In genomic region chr11:46073850-46074688, GRCm38 (mm10) we compare ENCODE assay signal across 12 mouse cellular contexts. TPM values are rescaled to one million over a fixed set of nuclear protein-coding genes. Genes with fewer than 3 reads are reported as not detected.
A peak's percentile ranks its signal among the peaks of the same experiment; 100 is the strongest.
DNase-seq lines count a peak whose midpoint lies in the region; ATAC-seq lines count a peak whose summit lies in the region.
"Had no signal": no experiment of that assay in that cellular context is flagged by ENCODE, and none has a peak within 500 bp of the region (broad histone marks: within the 10 kb centered on the region; RNA-seq: fewer than 3 reads in every experiment).

No protein-coding gene starts in this region.

- H3K9ac ChIP-seq in heart, embryonic 14.5 days (ENCODE audit: low read length), result no peak overlapping the region
- H3K9ac ChIP-seq in lung, embryonic 16.5 days (ENCODE audit: low read length), result no peak overlapping the region
- no peak overlapping the region for H3K9ac ChIP-seq in heart, embryonic 16.5 days (ENCODE audit: low read length)
- H3K9ac ChIP-seq in stomach, embryonic 15.5 days, result no peak overlapping the region
- H3K9ac ChIP-seq: hindbrain, embryonic 15.5 days had no signal

- ATAC-seq in heart, embryonic 14.5 days (ENCODE audit: insufficient number of reproducible peaks, insufficient read depth, low FRiP score, low read depth), result no peak
- ATAC-seq in lung, embryonic 16.5 days (ENCODE audit: low read depth), result no peak
- ATAC-seq in heart, embryonic 16.5 days (replicated peaks; ENCODE audit: extremely low read depth, insufficient read depth, low FRiP score), result no peak
- no peak for ATAC-seq in stomach, embryonic 15.5 days (ENCODE audit: insufficient read depth, low FRiP score, low read depth)

- peaks cover 71% of the 10 kb centered on the region for H3K36me3 ChIP-seq in heart, embryonic 14.5 days (ENCODE audit: control insufficient read depth, insufficient read depth, low read length)
- peaks cover 8% of the 10 kb centered on the region; the same call in 1 of the 2 replicates for H3K36me3 ChIP-seq in lung, embryonic 16.5 days (ENCODE audit: control insufficient read depth, insufficient read depth, low read length)
- peaks cover 30% of the 10 kb centered on the region for H3K36me3 ChIP-seq in heart, embryonic 16.5 days (ENCODE audit: control insufficient read depth, insufficient read depth)
- peaks cover 12% of the 10 kb centered on the region; the same call in 1 of the 2 replicates for H3K36me3 ChIP-seq in stomach, embryonic 15.5 days

- H3K27ac ChIP-seq in heart, embryonic 14.5 days (replicated peaks in 1 of 2; ENCODE audit: control insufficient read depth in 1 of 2, insufficient read depth in 1 of 2, low read depth in 2 of 2, low read length in 2 of 2), result peak overlapping the region; percentile 62 to 74
- H3K27ac ChIP-seq in lung, embryonic 16.5 days (ENCODE audit: low read length), result peak overlapping the region; percentile 58
- peak overlapping the region; percentile 77 for H3K27ac ChIP-seq in heart, embryonic 16.5 days (ENCODE audit: low read length)
- H3K27ac ChIP-seq in stomach, embryonic 15.5 days, result peak overlapping the region; percentile 59; the same call in 1 of the 2 replicates
- H3K27ac ChIP-seq: forebrain, embryonic 10.5 days; hindbrain, embryonic 15.5 days; macrophage had no signal

- peaks cover 37 to 69% of the 10 kb centered on the region in 2 experiments for H3K4me1 ChIP-seq in heart, embryonic 14.5 days (ENCODE audit: control insufficient read depth in 2 of 2, insufficient read depth in 2 of 2, low read length in 2 of 2)
- H3K4me1 ChIP-seq in lung, embryonic 16.5 days (replicated peaks; ENCODE audit: control insufficient read depth, insufficient read depth, low read length), result peaks cover 38% of the 10 kb centered on the region
- peaks cover 56% of the 10 kb centered on the region for H3K4me1 ChIP-seq in heart, embryonic 16.5 days (ENCODE audit: control insufficient read depth, insufficient read depth, low read length)
- peaks cover 13% of the 10 kb centered on the region; the same call in 1 of the 2 replicates for H3K4me1 ChIP-seq in stomach, embryonic 15.5 days

- DNase-seq in heart, adult 9 months (ENCODE audit: low spot score in 2 of 2), result no peak
- DNase-seq in lung, postnatal 10 days, result no peak
- no peak for DNase-seq in T-cell, adult 2 months (ENCODE audit: low spot score)
- no peak for DNase-seq in layer of hippocampus, adult 9-11 months
- DNase-seq: cerebellum, adult 11-12 months had no signal

- no peak overlapping the region for H3K4me3 ChIP-seq in heart, embryonic 14.5 days (ENCODE audit: control insufficient read depth in 1 of 2, insufficient read depth in 1 of 2, low read depth in 1 of 2, low read length in 2 of 2)
- H3K4me3 ChIP-seq in lung, embryonic 16.5 days (ENCODE audit: low read length), result no peak overlapping the region
- no peak overlapping the region for H3K4me3 ChIP-seq in heart, embryonic 16.5 days (ENCODE audit: low read length)
- H3K4me3 ChIP-seq in stomach, embryonic 15.5 days (replicated peaks), result no peak overlapping the region
- H3K4me3 ChIP-seq: forebrain, embryonic 10.5 days; hindbrain, embryonic 15.5 days had no signal

- no peak overlapping the region for H3K4me2 ChIP-seq in heart, embryonic 14.5 days (ENCODE audit: low read length)
- H3K4me2 ChIP-seq in lung, embryonic 16.5 days (ENCODE audit: low read depth, low read length), result no peak overlapping the region
- H3K4me2 ChIP-seq in heart, embryonic 16.5 days (ENCODE audit: low read depth, low read length), result no peak overlapping the region
- H3K4me2 ChIP-seq in stomach, embryonic 15.5 days, result no peak overlapping the region
- H3K4me2 ChIP-seq: hindbrain, embryonic 15.5 days had no signal

- 87% methylated on average over 17 of the region's 17 CpGs for WGBS in heart, embryonic 14.5 days
- WGBS in lung, embryonic 16.5 days, result 81% methylated on average over 17 of the region's 17 CpGs
- 86% methylated on average over 16 of the region's 17 CpGs for WGBS in heart, embryonic 16.5 days
- 87% methylated on average over 17 of the region's 17 CpGs for WGBS in stomach, embryonic 15.5 days

- no peaks in the 10 kb centered on the region; the same call in 1 of the 2 replicates for H3K9me3 ChIP-seq in heart, embryonic 14.5 days (ENCODE audit: control insufficient read depth, low read length)
- no peaks in the 10 kb centered on the region for H3K9me3 ChIP-seq in lung, embryonic 16.5 days (ENCODE audit: control insufficient read depth, low read length)
- H3K9me3 ChIP-seq in heart, embryonic 16.5 days (replicated peaks; ENCODE audit: control insufficient read depth, low read length), result no peaks in the 10 kb centered on the region
- H3K9me3 ChIP-seq in stomach, embryonic 15.5 days, result no peaks in the 10 kb centered on the region
- H3K9me3 ChIP-seq: forebrain, embryonic 10.5 days; hindbrain, embryonic 15.5 days had no signal

- H3K27me3 ChIP-seq in heart, embryonic 14.5 days (ENCODE audit: control insufficient read depth, insufficient read depth, low read length), result no peaks in the 10 kb centered on the region
- no peaks in the 10 kb centered on the region for H3K27me3 ChIP-seq in lung, embryonic 16.5 days (ENCODE audit: control insufficient read depth, insufficient read depth, low read depth, low read length)
- H3K27me3 ChIP-seq in heart, embryonic 16.5 days (ENCODE audit: control insufficient read depth, insufficient read depth, low read length), result no peaks in the 10 kb centered on the region
- H3K27me3 ChIP-seq in stomach, embryonic 15.5 days (replicated peaks), result no peaks in the 10 kb centered on the region
- H3K27me3 ChIP-seq: hindbrain, embryonic 15.5 days had no signal

RNA-seq across cellular contexts. Expression of gene Adam19, which starts 18.3 kb away (rescaled TPM):
- 21.1 and 22.7 TPM in 2 replicates for polyA plus RNA-seq in heart, embryonic 14.5 days (2014; fragmentation: Nextera tagmentation; extraction: Ambion mirVana)
- polyA plus RNA-seq in lung, embryonic 16.5 days (2015; fragmentation: Nextera tagmentation; extraction: Ambion mirVana), result 20.7 and 22.2 TPM in 2 replicates
- 21.3 and 24.4 TPM in 2 replicates for polyA plus RNA-seq in heart, embryonic 16.5 days (2015; fragmentation: Nextera tagmentation; extraction: Ambion mirVana)
- polyA plus RNA-seq in stomach, embryonic 15.5 days (2015; fragmentation: Nextera tagmentation; extraction: Ambion mirVana), result 17.1 and 20.4 TPM in 2 replicates

RNA-seq across cellular contexts. Expression of gene Gm12166, which starts 21.9 kb away (rescaled TPM):
- polyA plus RNA-seq in heart, embryonic 14.5 days (2014; fragmentation: Nextera tagmentation; extraction: Ambion mirVana), result 4.6 and 4.9 TPM in 2 replicates
- 5.4 and 6.8 TPM in 2 replicates for polyA plus RNA-seq in lung, embryonic 16.5 days (2015; fragmentation: Nextera tagmentation; extraction: Ambion mirVana)
- 3.0 and 10.7 TPM in 2 replicates for polyA plus RNA-seq in heart, embryonic 16.5 days (2015; fragmentation: Nextera tagmentation; extraction: Ambion mirVana)
- polyA plus RNA-seq in stomach, embryonic 15.5 days (2015; fragmentation: Nextera tagmentation; extraction: Ambion mirVana), result 5.5 and 11.1 TPM in 2 replicates
